Mouse (Mus musculus): ENCODE results near the gene Cyb561.

Cyb561 gene

DNA sequence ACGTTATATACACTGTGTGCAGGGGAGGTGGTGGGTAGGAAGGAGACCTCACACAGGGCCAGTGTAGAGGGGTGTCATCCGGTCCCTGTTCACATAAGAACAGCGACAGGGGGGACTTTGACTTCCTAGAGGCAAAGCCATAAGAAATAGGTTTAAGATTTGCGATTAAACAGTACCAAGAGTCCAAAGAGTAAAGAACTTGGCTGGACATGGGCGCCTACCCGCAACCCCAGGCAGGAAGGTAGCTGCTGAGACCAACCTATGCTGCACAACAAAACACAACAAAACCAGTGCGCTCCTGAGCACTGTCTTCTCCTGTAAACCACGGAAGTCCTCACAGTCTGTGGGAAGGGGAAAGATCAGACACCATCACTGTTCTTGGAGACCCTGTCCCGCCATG lies 1.0 kb downstream of the Cyb561 start:
- DNase-seq (ENCODE audit: low spot score in 2 of 2) = no peak

DNA sequence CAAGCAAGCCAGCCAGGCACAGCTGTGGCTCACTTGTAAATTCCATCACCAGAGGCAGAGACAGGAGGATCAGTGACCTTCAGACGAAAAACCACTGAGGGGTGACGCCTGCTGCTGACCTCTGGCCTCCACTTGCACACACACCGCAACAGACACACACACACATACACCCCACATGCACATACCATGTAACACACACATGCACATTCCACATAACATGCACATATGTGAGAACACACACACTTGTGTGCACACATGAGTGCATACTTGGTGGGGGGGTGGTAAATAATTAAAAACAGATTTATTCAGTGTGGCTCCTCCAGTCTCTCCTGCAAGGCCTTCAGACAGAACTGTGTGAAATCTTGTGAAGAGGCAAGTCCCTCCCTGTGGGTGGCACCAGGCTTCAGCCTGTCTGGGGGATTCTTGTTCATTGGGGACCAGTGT lies 1.5 kb downstream of the Cyb561 start:
- no peak for DNase-seq (ENCODE audit: low spot score in 2 of 2)

DNA sequence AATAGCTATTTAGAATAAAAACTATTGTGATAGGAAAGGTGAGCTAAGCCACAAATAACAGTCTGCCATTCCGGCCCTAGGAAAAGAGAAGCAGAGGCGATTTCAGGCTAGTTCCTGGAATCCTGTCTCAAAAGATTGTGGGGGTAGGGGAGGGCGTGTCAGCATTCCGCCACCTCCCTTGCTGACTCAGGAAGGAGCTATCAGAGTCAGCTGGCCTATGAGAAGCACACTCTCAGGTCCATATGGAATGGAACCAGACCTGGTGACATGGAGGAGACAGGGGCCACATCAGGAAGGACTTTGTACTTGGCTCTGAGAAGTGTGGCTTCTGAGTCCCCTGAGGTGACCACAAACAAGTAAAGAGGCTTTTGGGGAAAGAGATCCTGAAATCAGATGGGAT lies 2.6 kb downstream of the Cyb561 start:
- DNase-seq (ENCODE audit: low spot score in 2 of 2) = no peak

GRCm38 (mm10) chr11:105948255-105948654 lies 4.9 kb downstream of the Cyb561 start:
- DNase-seq (ENCODE audit: low spot score in 2 of 2) = no peak

DNA sequence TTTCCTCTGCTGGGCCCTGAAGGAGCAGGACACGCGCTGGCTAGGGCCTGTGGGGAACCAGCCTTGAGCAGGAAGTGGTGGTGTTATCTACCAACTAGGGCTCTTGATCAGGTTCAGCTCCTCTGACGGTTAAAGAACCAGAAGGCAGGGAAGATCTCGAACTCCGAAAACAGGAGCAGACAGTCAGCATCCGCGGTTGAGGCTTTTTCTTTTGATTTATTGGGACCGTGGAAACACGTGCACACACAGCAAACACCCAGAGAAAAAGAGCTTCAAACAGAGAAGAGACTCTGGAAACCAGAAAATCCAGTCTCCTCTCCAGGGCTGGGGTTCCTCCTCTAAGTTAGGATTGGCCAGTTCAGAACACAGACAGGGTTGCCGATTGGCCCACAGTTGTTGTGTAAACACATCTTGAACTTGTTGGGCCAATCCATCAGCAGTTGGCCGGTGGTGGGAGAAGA lies 6.4 kb downstream of the Cyb561 start:
- DNase-seq (ENCODE audit: low spot score in 2 of 2) = no peak

- DNase-seq (ENCODE audit: low spot score in 2 of 2) = no peak
Measured at GRCm38 (mm10) chr11:105944770-105945672, 8.1 kb downstream of the Cyb561 start.

DNA sequence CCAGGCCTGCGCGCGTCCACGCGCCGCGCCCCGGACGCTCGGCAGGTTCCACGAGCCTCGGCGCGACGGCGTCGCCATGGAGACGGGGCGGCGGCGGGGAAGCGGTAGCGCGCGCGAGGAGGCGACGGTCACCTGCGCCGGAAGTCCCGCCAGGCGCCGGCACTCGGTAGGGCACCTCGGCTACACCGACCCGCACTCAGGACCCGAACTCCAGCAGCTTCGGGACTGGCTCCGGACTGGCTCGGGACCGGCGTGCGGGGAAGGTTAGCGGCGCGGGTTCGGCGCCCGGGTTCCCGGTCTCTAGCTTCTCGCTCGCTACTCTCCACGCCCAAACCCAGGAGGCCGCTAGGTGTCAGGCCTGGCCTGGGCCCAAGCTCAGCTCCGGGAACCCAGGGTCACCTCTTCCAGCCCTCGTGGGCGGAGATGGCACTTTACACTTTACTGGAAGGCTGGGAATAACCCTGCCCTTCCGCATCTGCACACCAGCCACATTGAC lies 9.0 kb downstream of the Cyb561 start:
- DNase-seq (ENCODE audit: low spot score in 2 of 2) = peak in 1 of 2 experiments; percentile 19

GRCm38 (mm10) chr11:105943133-105944102 lies 9.7 kb downstream of the Cyb561 start:
- DNase-seq (ENCODE audit: low spot score in 2 of 2) = no peak

DNA sequence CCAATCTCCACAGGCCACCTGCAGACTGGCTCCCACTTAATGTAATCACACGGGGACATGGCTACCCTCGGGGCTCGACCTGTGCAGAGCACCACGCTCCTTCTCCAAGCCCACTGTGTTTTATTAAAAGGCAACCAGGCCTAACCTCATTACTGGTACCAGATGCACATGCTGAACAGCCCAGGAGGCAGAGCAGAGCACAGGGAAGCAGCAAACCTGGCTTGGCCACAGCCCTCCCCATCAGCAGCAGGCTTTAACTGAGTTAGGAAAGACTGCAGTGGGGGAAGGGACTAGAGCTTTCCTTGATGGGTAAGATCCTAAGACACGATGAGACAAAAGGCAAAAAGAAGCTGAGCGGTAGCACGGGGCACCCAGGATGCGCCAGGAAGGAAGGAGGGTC lies 11.2 kb downstream of the Cyb561 start:
- no peak for DNase-seq (ENCODE audit: low spot score in 2 of 2)

GRCm38 (mm10) chr11:105938771-105939170 lies 14.4 kb downstream of the Cyb561 start:
- no peak for DNase-seq (ENCODE audit: low spot score in 2 of 2)

GRCm38 (mm10) chr11:105936974-105937373 lies 16.2 kb downstream of the Cyb561 start:
- no peak for DNase-seq (ENCODE audit: low spot score in 2 of 2)

- no peak for DNase-seq (ENCODE audit: low spot score in 2 of 2)
Measured at GRCm38 (mm10) chr11:105936200-105936599, 16.9 kb downstream of the Cyb561 start.

GRCm38 (mm10) chr11:105935496-105935895 lies 17.6 kb downstream of the Cyb561 start:
- DNase-seq (ENCODE audit: low spot score in 2 of 2) = no peak

- no peak for DNase-seq (ENCODE audit: low spot score in 2 of 2)
Measured at GRCm38 (mm10) chr11:105934816-105935215, 18.3 kb downstream of the Cyb561 start.

- no peak for DNase-seq (ENCODE audit: low spot score in 2 of 2)
Measured at GRCm38 (mm10) chr11:105934303-105934711, 18.8 kb downstream of the Cyb561 start.

GRCm38 (mm10) chr11:105933746-105934145 lies 19.4 kb downstream of the Cyb561 start:
- no peak for DNase-seq (ENCODE audit: low spot score in 2 of 2)

DNA sequence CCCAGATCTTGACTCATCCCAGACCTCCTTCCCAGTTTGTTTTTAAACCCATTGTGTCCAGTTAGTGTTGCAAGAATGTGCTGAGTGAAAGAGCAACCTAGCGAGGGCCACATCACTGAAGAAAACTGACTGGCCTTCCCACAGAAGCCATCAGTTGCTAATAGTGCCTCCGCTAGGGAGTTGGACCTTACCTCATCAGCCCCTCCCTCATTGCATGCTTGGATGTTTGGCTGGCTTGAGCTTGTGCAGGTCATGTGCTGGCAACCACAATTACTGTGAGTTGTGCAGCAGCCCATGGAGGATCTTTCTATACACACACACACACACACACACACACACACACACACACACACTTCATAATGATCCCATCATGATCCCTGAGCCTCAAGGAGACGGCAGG lies 21.8 kb downstream of the Cyb561 start:
- DNase-seq (ENCODE audit: low spot score in 2 of 2) = no peak

DNA sequence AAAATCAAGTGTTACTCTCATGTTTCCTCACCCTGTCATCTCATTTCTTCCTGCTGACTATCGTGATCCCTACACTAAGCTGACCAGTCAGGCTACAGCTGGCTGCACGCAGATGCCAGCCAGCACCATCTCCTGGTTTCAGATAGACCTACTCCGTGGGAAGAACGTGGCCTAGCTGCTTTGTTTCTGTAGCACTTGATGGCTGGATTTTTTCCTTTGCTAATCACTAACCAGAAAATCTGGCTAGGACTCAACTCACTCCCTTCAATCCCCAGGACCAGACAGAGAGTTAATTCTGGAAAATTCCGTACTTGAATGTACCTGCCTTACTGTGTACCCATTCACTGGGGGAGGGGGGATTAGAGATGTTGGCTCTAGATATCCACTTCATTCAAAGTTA lies 25.0 kb downstream of the Cyb561 start:
- no peak for DNase-seq (ENCODE audit: low spot score in 2 of 2)

DNA sequence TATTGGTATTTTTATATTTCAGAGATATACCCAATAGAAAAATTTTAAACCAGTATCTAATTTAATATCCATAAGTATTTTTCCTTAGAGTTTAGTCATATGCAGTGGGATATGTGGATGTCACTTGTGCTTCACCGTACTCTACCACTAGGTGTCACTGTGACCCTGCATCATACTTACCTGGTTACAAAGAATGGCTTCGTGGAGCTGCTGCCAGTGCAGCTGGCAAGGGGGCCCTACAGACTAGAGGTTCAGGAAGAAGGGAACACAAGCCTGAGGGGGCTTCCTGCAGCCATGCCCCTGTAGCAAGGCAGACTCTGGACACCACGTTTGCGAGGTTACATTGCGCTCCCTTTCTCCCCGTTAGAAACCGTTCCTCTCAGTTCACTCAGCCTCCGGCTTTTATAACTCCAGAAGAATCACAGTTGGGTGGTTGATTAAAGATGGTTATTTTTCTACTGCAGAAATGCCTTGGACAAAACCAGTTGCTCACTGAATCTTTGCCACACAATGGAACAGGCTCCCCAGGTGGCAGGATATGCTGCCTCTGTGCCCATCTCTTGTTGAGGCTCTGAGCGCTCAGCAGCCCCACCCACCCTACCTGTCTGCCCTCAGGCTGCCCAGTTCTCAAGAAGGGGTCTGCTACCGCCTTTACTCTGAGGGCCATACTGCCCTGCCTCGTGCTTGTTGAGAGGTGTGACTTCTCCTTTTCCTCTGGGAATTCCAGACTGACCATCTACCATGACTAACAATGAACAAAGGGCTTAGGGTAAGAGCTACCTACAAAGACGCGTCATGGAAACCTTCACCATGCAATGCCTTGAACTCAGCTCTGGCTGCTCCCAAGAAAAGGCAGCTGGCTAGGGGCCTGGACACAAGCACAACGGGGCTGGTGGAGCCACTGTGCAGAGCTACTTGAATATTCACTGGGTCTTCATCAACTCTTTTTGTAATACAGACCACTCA lies 25.8 kb downstream of the Cyb561 start:
- DNase-seq (ENCODE audit: low spot score in 2 of 2) = peak in 1 of 2 experiments; percentile 60

- DNase-seq (ENCODE audit: low spot score in 2 of 2) = no peak
Measured at GRCm38 (mm10) chr11:105922769-105923663, 30.1 kb downstream of the Cyb561 start.

Measured in spleen, postnatal 14 days (tissue).